Comparison of ENCODE assay signal across 8 mouse cellular contexts in the genomic region with DNA sequence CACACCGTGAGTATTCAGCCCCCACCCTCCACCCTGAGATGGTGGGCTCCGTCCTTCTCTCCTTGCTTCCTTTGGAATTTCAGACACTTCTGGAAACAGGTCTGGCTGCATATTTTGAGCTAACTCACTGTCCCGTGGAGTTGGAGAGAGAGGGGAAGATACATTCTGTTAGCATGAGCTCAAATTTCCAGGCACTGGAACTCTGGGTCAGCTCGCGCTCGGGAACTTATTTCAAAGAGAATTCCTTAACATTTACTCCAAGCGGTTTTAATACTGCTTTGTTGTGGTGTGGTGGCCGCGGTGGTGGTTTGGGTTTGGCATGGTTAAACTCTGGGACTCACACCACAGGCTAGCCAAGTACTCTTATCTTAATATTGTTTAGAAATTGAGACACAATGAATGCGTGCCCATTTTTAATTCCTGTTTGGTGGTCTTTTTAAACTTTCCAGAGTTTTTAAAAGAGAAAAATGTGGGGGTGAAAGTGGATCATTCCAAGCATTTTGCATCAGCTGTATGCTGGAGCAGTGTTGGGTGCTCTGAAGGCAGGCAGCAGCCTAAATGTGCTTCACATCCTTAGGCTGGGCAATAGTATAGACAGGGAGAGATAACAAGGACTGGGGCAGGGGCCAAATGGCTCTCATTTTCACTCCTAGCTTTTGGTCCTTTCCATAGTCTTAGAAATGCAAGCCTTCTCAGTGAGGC.
A peak's percentile ranks its signal among the peaks of the same experiment; 100 is the strongest.
DNase-seq lines count a peak whose midpoint lies in the region; ATAC-seq lines count a peak whose summit lies in the region.

No protein-coding gene starts in this region.

- H3K4me2 ChIP-seq in neural tube, embryonic 11.5 days (ENCODE audit: low read depth): peak overlapping the region; percentile 74
- H3K4me2 ChIP-seq in liver, embryonic 11.5 days: peak overlapping the region; percentile 74
- peak overlapping the region; percentile 78 for H3K4me2 ChIP-seq in stomach, embryonic 16.5 days (ENCODE audit: low read depth, low read length)

- WGBS in neural tube, embryonic 11.5 days: 27% methylated on average over 10 of the region's 10 CpGs
- WGBS in liver, embryonic 11.5 days: 8% methylated on average over 10 of the region's 10 CpGs
- 3% methylated on average over 10 of the region's 10 CpGs for WGBS in stomach, embryonic 16.5 days

- H3K27ac ChIP-seq in neural tube, embryonic 11.5 days (ENCODE audit: low read depth, low read length): no peak overlapping the region
- H3K27ac ChIP-seq in liver, embryonic 11.5 days (ENCODE audit: low read depth, low read length): peak overlapping the region; percentile 63
- H3K27ac ChIP-seq in stomach, embryonic 16.5 days (ENCODE audit: low read length): peak overlapping the region; percentile 93

- H3K4me1 ChIP-seq in neural tube, embryonic 11.5 days (ENCODE audit: control insufficient read depth, insufficient read depth, low read length): peaks cover 6% of the 10 kb centered on the region; the same call in 1 of the 2 replicates
- H3K4me1 ChIP-seq in liver, embryonic 11.5 days (replicated peaks; ENCODE audit: control insufficient read depth, insufficient read depth, low read length): peaks cover 7% of the 10 kb centered on the region; the same call in 1 of the 2 replicates
- peaks cover 24% of the 10 kb centered on the region for H3K4me1 ChIP-seq in stomach, embryonic 16.5 days (ENCODE audit: control insufficient read depth, insufficient read depth, low read length)

- no peaks in the 10 kb centered on the region for H3K9me3 ChIP-seq in neural tube, embryonic 11.5 days (ENCODE audit: control insufficient read depth, low read length)
- H3K9me3 ChIP-seq in liver, embryonic 11.5 days (ENCODE audit: control insufficient read depth, low read length): no peaks in the 10 kb centered on the region
- 0 out of 2 replicates have a peak, but pooled peaks cover 3% of the 10 kb centered on the region for H3K9me3 ChIP-seq in stomach, embryonic 16.5 days (replicated peaks; ENCODE audit: control insufficient read depth, low read length)

- H3K4me3 ChIP-seq in neural tube, embryonic 11.5 days (ENCODE audit: low read depth, low read length): peak overlapping the region; percentile 32
- peak overlapping the region; percentile 48 for H3K4me3 ChIP-seq in liver, embryonic 11.5 days (ENCODE audit: low read depth, low read length)
- peak overlapping the region; percentile 52 for H3K4me3 ChIP-seq in stomach, embryonic 16.5 days (replicated peaks; ENCODE audit: low read length)

- no peak for ATAC-seq in neural tube, embryonic 11.5 days (ENCODE audit: insufficient read depth, low FRiP score, low TSS enrichment)
- no peak for ATAC-seq in liver, embryonic 11.5 days (replicated peaks; ENCODE audit: low FRiP score)
- ATAC-seq in stomach, embryonic 16.5 days (ENCODE audit: insufficient read depth, low FRiP score): no peak

- H3K27me3 ChIP-seq in neural tube, embryonic 11.5 days (ENCODE audit: control insufficient read depth, insufficient read depth, low read length): no peaks in the 10 kb centered on the region
- peaks cover 23% of the 10 kb centered on the region for H3K27me3 ChIP-seq in liver, embryonic 11.5 days (replicated peaks; ENCODE audit: control insufficient read depth, insufficient read depth, low read length)
- no peaks in the 10 kb centered on the region for H3K27me3 ChIP-seq in stomach, embryonic 16.5 days (ENCODE audit: control insufficient read depth, insufficient read depth, low read length)

- peaks cover 6% of the 10 kb centered on the region for H3K36me3 ChIP-seq in neural tube, embryonic 11.5 days (ENCODE audit: control insufficient read depth, insufficient read depth, low read length)
- H3K36me3 ChIP-seq in liver, embryonic 11.5 days (ENCODE audit: control insufficient read depth, insufficient read depth, low read length): peaks cover 23% of the 10 kb centered on the region
- peaks cover 23% of the 10 kb centered on the region for H3K36me3 ChIP-seq in stomach, embryonic 16.5 days (ENCODE audit: control insufficient read depth, insufficient read depth, low read length)

- no peak for DNase-seq in neural tube, embryonic 11.5 days (ENCODE audit: low spot score)
- no peak for DNase-seq in neural tube, embryonic 10.5 days (ENCODE audit: extremely low spot score, low spot score)
- DNase-seq in forelimb bud, embryonic 11.5 days (ENCODE audit: low read depth, low spot score): peak; percentile 55
- DNase-seq in liver, embryonic 11.5 days (ENCODE audit: low spot score): no peak
- DNase-seq in layer of hippocampus, adult 11-12 months (ENCODE audit: low spot score): no peak
- no peak for DNase-seq in adrenal gland, postnatal 25 days
- DNase-seq in frontal cortex, postnatal 14 days (ENCODE audit: low spot score in 2 of 2): no peak

- peak overlapping the region; percentile 52 for H3K9ac ChIP-seq in neural tube, embryonic 11.5 days (ENCODE audit: low read length)
- peak overlapping the region; percentile 49 for H3K9ac ChIP-seq in liver, embryonic 11.5 days (ENCODE audit: low read depth, low read length)
- H3K9ac ChIP-seq in stomach, embryonic 16.5 days (ENCODE audit: low read length): peak overlapping the region; percentile 74
